Mouse (Mus musculus): Measurements from ENCODE around the gene Acap2. TPM values are rescaled to one million over a fixed set of nuclear protein-coding genes. Genes with fewer than 3 reads are reported as not detected.
A peak's percentile ranks its signal among the peaks of the same experiment; 100 is the strongest.

Gene Acap2
- polyA plus RNA-seq, 1 experiment from 2014 or later = 24.0 TPM

DNA sequence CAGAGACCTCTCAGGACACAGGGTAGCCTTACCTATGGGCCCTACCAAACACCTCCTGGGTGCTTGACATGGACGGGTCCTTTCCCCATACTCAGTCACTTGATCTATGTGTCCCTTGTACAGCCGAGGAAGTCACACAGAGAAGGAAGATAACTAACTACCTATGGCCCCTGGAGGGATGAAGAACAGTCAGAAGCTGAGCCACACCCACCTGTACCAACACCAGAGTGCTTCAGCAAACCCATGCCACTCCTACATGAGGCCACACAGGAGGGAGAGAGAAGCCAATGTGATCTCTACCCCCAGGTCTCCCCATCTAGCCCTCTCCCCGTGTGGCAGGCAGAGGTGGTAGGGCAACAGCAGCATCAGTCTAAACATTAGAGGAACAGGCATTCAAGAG lies 138.1 kb downstream of the Acap2 start:
- H3K4me2 ChIP-seq (replicated peaks) = no peak overlapping the region
- no peaks in the 10 kb centered on the region for H3K27me3 ChIP-seq
- no peak overlapping the region for H3K27ac ChIP-seq (replicated peaks)
- H3K9ac ChIP-seq = no peak overlapping the region
- no peak overlapping the region for H3K4me3 ChIP-seq (replicated peaks)
- no peak for ATAC-seq (ENCODE audit: insufficient number of reproducible peaks, low FRiP score, low TSS enrichment, low read depth)
- no peaks in the 10 kb centered on the region for H3K36me3 ChIP-seq
- H3K9me3 ChIP-seq (replicated peaks) = no peaks in the 10 kb centered on the region
- 73% methylated on average over 3 of the region's 3 CpGs for WGBS
- peaks cover 25% of the 10 kb centered on the region for H3K4me1 ChIP-seq

DNA sequence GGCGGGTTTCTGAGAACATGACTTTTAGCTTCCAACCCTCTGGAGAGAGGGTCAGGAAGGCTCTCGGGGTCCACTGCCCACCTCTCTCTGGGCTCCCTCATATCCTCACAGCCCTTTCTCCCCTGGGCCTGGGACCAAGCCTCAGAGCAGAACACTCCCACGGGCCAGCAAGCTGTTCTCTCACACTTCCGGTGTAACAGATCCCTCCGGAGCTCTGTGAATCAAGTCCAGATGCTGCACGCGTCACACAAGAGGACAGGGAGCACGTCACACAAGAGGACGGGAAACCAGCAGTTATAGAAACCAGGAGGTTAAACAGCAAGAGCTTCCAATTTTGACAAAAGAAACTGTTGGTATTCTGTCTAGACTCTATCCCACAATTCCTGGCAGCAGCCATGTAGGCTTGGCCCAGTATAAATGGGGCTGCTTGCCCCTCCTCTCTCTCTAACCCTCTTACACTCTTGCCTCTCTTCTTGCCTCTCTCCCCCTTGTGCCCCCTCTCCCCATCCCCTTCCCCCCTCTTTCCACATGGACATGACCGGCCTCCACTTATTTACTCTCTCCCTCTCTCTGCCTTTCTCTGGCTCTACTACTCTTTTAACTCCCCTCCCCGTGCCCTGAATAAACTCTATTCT lies 139.7 kb downstream of the Acap2 start:
- Histone ChIP-seq H3K36me3 (no peaks in the 10 kb centered on the region), H3K4me2 (replicated peaks) (no peak overlapping the region), H3K9me3 (replicated peaks) (no peaks in the 10 kb centered on the region), H3K4me1 (peaks cover 16% of the 10 kb centered on the region), H3K27ac (replicated peaks) (peak overlapping the region; percentile 52), H3K27me3 (no peaks in the 10 kb centered on the region), H3K9ac (no peak overlapping the region), H3K4me3 (replicated peaks) (no peak overlapping the region)
- peak; percentile 72; the same call in 1 of the 2 replicates for ATAC-seq (ENCODE audit: insufficient number of reproducible peaks, low FRiP score, low TSS enrichment, low read depth)
- WGBS = 38% methylated on average over 11 of the region's 11 CpGs

DNA sequence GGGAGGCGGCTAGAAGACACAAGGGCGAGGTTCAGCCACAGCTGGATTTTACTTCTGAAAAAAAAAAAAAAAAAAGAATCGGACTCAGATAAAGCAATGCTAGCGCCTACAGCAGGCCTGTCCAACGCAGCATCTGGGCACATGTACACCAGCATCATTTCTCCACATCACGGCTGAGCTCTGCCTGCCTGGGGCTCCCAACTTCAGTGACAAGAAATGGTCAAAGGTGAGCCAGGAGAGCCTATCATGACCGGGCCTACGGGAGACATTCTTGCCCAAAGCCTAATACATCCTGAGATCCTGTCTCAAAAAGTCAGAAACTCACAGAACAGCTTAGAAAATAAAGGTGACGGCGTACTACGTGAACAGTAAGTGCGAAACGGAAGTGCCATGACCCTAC lies 140.3 kb downstream of the Acap2 start:
- Histone ChIP-seq H3K27ac (replicated peaks) (no peak overlapping the region), H3K4me1 (peaks cover 13% of the 10 kb centered on the region), H3K4me3 (replicated peaks) (no peak overlapping the region), H3K27me3 (no peaks in the 10 kb centered on the region), H3K4me2 (replicated peaks) (no peak overlapping the region), H3K36me3 (no peaks in the 10 kb centered on the region), H3K9me3 (replicated peaks) (no peaks in the 10 kb centered on the region), H3K9ac (no peak overlapping the region)
- WGBS = 91% methylated on average over 13 of the region's 13 CpGs
- ATAC-seq (ENCODE audit: insufficient number of reproducible peaks, low FRiP score, low TSS enrichment, low read depth) = no peak

DNA sequence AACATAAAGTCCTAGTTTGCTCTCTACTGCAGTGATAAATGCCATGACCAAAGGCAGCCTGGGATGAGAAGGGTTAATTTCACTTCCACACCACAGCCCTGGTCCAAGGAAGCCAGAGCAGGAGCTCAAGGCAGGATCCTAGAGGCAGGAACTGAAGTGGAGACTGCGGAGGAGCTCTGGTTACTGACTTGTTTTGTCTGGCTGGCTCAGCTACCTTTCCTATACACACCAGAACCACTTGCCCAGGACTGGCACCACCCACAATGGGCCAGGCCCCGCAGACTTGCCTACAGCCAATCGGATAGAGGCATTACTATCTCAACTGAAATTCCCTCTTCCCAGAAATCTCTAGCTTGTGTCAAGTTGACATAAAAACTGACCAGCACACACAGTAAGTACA lies 140.8 kb downstream of the Acap2 start:
- no peak overlapping the region for H3K4me3 ChIP-seq (replicated peaks)
- no peak overlapping the region for H3K27ac ChIP-seq (replicated peaks)
- 85% methylated on average over 3 of the region's 3 CpGs for WGBS
- ATAC-seq (ENCODE audit: insufficient number of reproducible peaks, low FRiP score, low TSS enrichment, low read depth) = no peak
- H3K9ac ChIP-seq = no peak overlapping the region
- peaks cover 13% of the 10 kb centered on the region for H3K4me1 ChIP-seq
- H3K36me3 ChIP-seq = no peaks in the 10 kb centered on the region
- H3K4me2 ChIP-seq (replicated peaks) = no peak overlapping the region
- no peaks in the 10 kb centered on the region for H3K9me3 ChIP-seq (replicated peaks)
- H3K27me3 ChIP-seq = no peaks in the 10 kb centered on the region

DNA sequence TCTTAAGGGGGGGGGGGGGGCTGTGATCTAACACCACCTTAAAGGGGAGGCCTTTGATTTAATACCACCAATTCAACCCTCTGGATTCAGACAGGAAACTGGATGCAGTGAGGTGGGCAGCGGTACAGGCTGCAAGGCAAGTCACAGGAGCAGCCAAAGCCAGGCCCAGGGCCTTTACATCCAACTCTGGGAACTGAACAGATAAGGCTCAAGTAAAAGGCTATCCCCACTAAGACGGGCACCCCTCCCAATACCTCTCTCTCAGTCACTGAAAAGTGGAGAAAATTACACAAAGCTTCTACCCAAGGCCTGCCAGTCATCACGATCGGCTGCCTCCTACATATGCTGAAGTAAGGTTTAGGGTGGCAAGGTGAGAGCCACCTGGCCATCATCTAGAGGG lies 141.3 kb downstream of the Acap2 start:
- ATAC-seq (ENCODE audit: insufficient number of reproducible peaks, low FRiP score, low TSS enrichment, low read depth) = no peak
- Histone ChIP-seq H3K4me3 (replicated peaks) (no peak overlapping the region), H3K36me3 (no peaks in the 10 kb centered on the region), H3K9me3 (replicated peaks) (no peaks in the 10 kb centered on the region), H3K27ac (replicated peaks) (no peak overlapping the region), H3K4me1 (peaks cover 13% of the 10 kb centered on the region), H3K4me2 (replicated peaks) (no peak overlapping the region), H3K9ac (no peak overlapping the region), H3K27me3 (no peaks in the 10 kb centered on the region)
- WGBS = 88% methylated on average over 4 of the region's 4 CpGs

DNA sequence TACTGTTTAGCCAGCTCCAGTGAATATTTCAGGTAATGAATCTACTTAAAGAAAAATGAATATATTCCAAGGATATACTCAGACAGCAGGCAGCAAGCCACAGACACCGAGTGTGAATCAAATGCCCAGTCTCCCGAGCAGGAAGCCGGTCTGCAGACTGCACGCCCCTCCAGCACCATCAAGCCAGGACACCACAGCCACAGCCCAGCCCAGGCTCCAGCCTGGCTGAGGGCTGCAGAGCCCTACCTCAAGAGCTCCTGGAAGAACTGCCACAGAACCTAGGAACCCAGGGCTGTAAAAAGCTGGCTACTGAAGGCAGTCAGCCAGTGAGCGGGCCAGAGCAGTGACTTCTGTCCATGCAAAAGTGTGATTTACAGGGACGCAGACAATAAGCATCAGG lies 148.2 kb downstream of the Acap2 start:
- no peaks in the 10 kb centered on the region for H3K4me1 ChIP-seq
- H3K36me3 ChIP-seq = no peaks in the 10 kb centered on the region
- no peak for ATAC-seq (ENCODE audit: insufficient number of reproducible peaks, low FRiP score, low TSS enrichment, low read depth)
- no peak overlapping the region for H3K4me2 ChIP-seq (replicated peaks)
- peak overlapping the region; percentile 48; the same call in 1 of the 2 replicates for H3K27ac ChIP-seq (replicated peaks)
- no peaks in the 10 kb centered on the region for H3K9me3 ChIP-seq (replicated peaks)
- 64% methylated on average over 6 of the region's 6 CpGs for WGBS
- H3K27me3 ChIP-seq = no peaks in the 10 kb centered on the region
- H3K4me3 ChIP-seq (replicated peaks) = no peak overlapping the region
- no peak overlapping the region for H3K9ac ChIP-seq

DNA sequence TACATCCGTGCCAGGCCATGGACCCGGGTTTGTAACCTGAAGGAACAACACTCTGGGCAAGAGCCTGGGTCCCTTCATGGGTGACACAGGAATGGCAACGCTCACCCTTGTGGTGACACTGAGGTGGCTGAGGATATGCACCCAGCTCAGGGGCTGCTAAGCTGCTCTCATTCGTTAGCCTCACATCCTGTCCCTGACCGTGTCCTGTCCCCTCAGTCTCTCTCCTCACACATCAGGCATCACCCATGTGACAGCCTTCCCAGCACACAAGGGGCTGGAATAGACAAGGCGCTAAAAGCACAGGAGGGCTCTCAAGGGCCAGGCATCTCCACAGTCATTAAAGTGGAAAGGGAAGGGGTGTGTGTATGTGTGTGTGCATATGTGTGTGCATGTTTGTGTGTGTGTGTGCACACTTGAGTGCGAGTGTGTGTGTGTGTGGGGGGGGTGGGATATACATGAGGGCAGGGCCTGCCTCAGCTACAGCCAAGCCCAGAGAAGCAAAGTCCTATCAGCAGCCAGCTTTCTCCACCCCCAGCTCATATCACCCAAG lies 148.8 kb downstream of the Acap2 start:
- WGBS = 72% methylated on average over 7 of the region's 7 CpGs
- no peak for ATAC-seq (ENCODE audit: insufficient number of reproducible peaks, low FRiP score, low TSS enrichment, low read depth)

DNA sequence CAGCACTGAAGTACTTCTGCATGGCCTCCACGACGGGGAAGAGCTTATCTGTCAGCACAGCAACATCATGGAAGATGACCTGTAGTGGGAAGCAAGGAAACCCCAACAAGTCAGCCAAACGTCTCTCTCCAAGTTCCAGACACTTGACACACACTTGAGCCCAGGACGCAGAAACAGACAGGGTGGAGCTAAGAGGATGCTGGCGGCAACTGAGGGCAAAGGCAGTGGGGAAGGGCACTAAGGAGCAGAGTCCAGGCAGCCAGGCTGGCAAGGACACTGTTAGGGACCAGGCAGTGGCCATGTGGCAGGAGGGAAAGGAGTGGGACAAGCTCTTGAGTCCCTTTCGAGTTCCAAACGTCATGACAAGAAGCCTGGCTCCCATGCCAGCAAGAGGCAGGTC lies 150.3 kb downstream of the Acap2 start:
- Histone ChIP-seq H3K4me3 (replicated peaks) (no peak overlapping the region), H3K36me3 (no peaks in the 10 kb centered on the region), H3K27me3 (no peaks in the 10 kb centered on the region), H3K9ac (no peak overlapping the region), H3K27ac (replicated peaks) (no peak overlapping the region), H3K9me3 (replicated peaks) (no peaks in the 10 kb centered on the region), H3K4me1 (peaks cover 21% of the 10 kb centered on the region), H3K4me2 (replicated peaks) (no peak overlapping the region)
- ATAC-seq (ENCODE audit: insufficient number of reproducible peaks, low FRiP score, low TSS enrichment, low read depth) = no peak
- 82% methylated on average over 7 of the region's 7 CpGs for WGBS

More for the DNA sequence above, 148.8 kb downstream of the Acap2 start:
- Histone ChIP-seq H3K9me3 (replicated peaks) (no peaks in the 10 kb centered on the region), H3K4me3 (replicated peaks) (no peak overlapping the region), H3K36me3 (no peaks in the 10 kb centered on the region), H3K9ac (no peak overlapping the region), H3K4me1 (peaks cover 5% of the 10 kb centered on the region; the same call in 1 of the 2 replicates), H3K27ac (replicated peaks) (no peak overlapping the region), H3K27me3 (no peaks in the 10 kb centered on the region), H3K4me2 (replicated peaks) (no peak overlapping the region)

DNA sequence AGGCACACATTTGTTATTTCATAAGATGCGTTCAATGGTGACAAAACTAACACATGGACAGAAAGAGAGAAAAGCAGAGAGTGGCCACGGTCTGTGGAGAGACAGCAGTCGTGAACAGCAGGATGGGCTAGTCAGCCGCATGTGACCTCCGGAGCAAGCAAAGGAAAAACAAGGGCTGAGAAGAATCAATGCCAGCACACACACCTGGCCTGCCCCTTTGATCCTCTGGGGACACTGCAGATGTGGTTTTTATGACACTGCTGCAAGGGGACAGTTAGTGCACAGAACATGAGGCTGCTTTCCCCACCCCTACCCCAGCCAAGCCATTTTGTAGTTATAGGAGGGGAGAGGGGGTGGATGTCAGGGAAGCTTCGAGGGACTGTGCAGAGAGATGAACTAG lies 152.9 kb downstream of the Acap2 start:
- no peaks in the 10 kb centered on the region for H3K9me3 ChIP-seq (replicated peaks)

DNA sequence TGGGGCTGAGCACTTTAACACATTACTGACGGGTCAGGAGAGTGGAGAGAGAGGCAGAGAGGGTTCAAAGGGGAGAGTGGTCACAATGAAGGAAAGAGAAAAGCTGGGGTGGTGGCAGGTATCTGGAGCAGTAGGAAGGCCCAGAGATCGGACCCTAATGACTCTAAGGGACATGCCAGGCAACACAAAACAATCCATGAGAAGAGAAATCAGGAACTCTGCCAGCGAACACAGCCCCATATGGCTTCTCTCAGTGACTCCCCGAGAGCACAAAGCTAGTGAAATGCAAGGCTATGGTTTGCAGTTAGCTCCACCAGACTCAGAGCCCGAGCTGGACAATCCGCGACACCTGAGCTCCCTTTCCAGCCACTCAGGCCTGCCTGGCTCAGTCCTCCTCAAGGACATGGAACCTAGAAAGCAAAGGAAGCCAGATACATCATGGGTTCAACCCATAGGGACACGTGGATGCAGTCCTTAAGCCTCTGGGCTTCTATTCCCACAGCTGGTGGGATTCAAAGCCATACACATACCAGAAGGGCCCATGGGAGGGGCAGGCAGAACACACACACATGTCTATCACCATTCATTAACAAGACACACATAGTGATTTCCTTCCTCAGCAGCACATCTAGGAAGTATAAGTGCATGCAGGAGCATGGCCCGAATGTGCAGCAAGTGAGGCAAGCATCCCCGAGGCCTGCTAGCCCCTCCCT lies 153.7 kb downstream of the Acap2 start:
- peaks cover 23% of the 10 kb centered on the region for H3K4me1 ChIP-seq
- no peaks in the 10 kb centered on the region for H3K27me3 ChIP-seq
- WGBS = 56% methylated on average over 10 of the region's 10 CpGs
- H3K36me3 ChIP-seq = no peaks in the 10 kb centered on the region
- H3K9ac ChIP-seq = no peak overlapping the region
- no peaks in the 10 kb centered on the region for H3K9me3 ChIP-seq (replicated peaks)
- peak overlapping the region; percentile 73; the same call in 1 of the 2 replicates for H3K27ac ChIP-seq (replicated peaks)
- ATAC-seq (ENCODE audit: insufficient number of reproducible peaks, low FRiP score, low TSS enrichment, low read depth) = 0 out of 2 replicates have a peak, but pooled peaks have one; percentile 13
- no peak overlapping the region for H3K4me3 ChIP-seq (replicated peaks)
- no peak overlapping the region for H3K4me2 ChIP-seq (replicated peaks)

More for the DNA sequence above, 152.9 kb downstream of the Acap2 start:
- Histone ChIP-seq H3K27ac (replicated peaks) (no peak overlapping the region), H3K4me1 (peaks cover 23% of the 10 kb centered on the region), H3K36me3 (no peaks in the 10 kb centered on the region), H3K27me3 (no peaks in the 10 kb centered on the region), H3K4me3 (replicated peaks) (no peak overlapping the region), H3K9ac (no peak overlapping the region), H3K4me2 (replicated peaks) (no peak overlapping the region)
- 76% methylated on average over 6 of the region's 6 CpGs for WGBS
- ATAC-seq (ENCODE audit: insufficient number of reproducible peaks, low FRiP score, low TSS enrichment, low read depth) = no peak

DNA sequence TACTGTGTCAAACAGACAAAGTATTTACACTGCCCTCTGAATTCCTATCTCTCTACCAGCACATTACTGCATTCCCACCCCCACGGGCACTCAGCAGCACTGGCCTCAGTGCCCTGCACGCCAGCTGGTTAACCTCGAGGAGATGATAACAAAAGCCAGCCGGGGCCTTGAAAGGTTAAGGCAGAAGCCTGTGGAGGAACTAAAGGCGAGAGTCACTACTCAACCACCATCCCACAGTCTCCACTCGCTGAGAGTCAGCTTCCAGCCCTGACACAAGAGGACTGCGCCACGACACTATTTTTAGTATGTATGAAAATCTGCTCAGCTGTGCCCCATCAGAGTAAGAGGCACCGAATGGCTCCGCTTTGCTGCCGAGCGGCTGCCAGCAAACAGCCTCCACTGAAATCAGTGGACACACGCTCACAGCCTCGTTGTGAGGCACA lies 154.8 kb downstream of the Acap2 start:
- H3K9me3 ChIP-seq (replicated peaks) = no peaks in the 10 kb centered on the region

More for the DNA sequence above, 154.8 kb downstream of the Acap2 start:
- Histone ChIP-seq H3K4me1 (peaks cover 23% of the 10 kb centered on the region), H3K9ac (no peak overlapping the region), H3K4me2 (replicated peaks) (0 out of 2 replicates have a peak overlapping the region, but pooled peaks have one; percentile 1), H3K36me3 (no peaks in the 10 kb centered on the region), H3K27ac (replicated peaks) (peak overlapping the region; percentile 73), H3K4me3 (replicated peaks) (no peak overlapping the region), H3K27me3 (no peaks in the 10 kb centered on the region)
- 0 out of 2 replicates have a peak, but pooled peaks have one; percentile 25 for ATAC-seq (ENCODE audit: insufficient number of reproducible peaks, low FRiP score, low TSS enrichment, low read depth)
- 43% methylated on average over 14 of the region's 14 CpGs for WGBS

Data from embryonic facial prominence, embryonic 15.5 days (tissue).